Mouse (Mus musculus): ENCODE measurements around the gene Gtf2ird2. TPM values are rescaled to one million over a fixed set of nuclear protein-coding genes. Genes with fewer than 3 reads are reported as not detected.

Gene Gtf2ird2
- polyA plus RNA-seq, 1 experiment from 2014 or later: 3.2 TPM

GRCm38 (mm10) chr5:134186059-134186458 is 2.2 kb downstream of the Gtf2ird2 start:
- Histone ChIP-seq H3K9ac (no peak overlapping the region), H3K36me3 (no peaks in the 10 kb centered on the region), H3K4me1 (peaks cover 32% of the 10 kb centered on the region), H3K4me3 (no peak overlapping the region), H3K27me3 (replicated peaks) (no peaks in the 10 kb centered on the region), H3K9me3 (replicated peaks) (no peaks in the 10 kb centered on the region), H3K27ac (no peak overlapping the region), H3K4me2 (no peak overlapping the region)
- ATAC-seq: no peak
- WGBS (ENCODE audit: insufficient replicate concordance): 83% methylated on average over 3 of the region's 3 CpGs

GRCm38 (mm10) chr5:134186961-134187731 is 3.3 kb downstream of the Gtf2ird2 start:
- WGBS (ENCODE audit: insufficient replicate concordance): 68% methylated on average over 4 of the region's 4 CpGs
- Histone ChIP-seq H3K9me3 (replicated peaks) (no peaks in the 10 kb centered on the region), H3K27me3 (replicated peaks) (no peaks in the 10 kb centered on the region), H3K9ac (no peak overlapping the region), H3K4me3 (no peak overlapping the region), H3K4me2 (no peak overlapping the region), H3K27ac (no peak overlapping the region), H3K36me3 (no peaks in the 10 kb centered on the region), H3K4me1 (peaks cover 29% of the 10 kb centered on the region)
- no peak for ATAC-seq

- ATAC-seq: no peak
- peaks cover 10% of the 10 kb centered on the region for H3K36me3 ChIP-seq
- WGBS (ENCODE audit: insufficient replicate concordance): 60% methylated on average over 7 of the region's 7 CpGs
Measured at GRCm38 (mm10) chr5:134188571-134188970, 4.8 kb downstream of the Gtf2ird2 start.

GRCm38 (mm10) chr5:134193664-134194063 is 9.8 kb downstream of the Gtf2ird2 start:
- H3K27ac ChIP-seq: 0 out of 2 replicates have a peak overlapping the region, but pooled peaks have one; percentile 20
- H3K9ac ChIP-seq: no peak overlapping the region
- H3K4me2 ChIP-seq: no peak overlapping the region
- no peak for ATAC-seq
- H3K4me3 ChIP-seq: no peak overlapping the region
- H3K9me3 ChIP-seq (replicated peaks): no peaks in the 10 kb centered on the region
- no peaks in the 10 kb centered on the region for H3K4me1 ChIP-seq
- no peaks in the 10 kb centered on the region for H3K27me3 ChIP-seq (replicated peaks)
- peaks cover 34% of the 10 kb centered on the region for H3K36me3 ChIP-seq
- WGBS (ENCODE audit: insufficient replicate concordance): 74% methylated on average over 8 of the region's 8 CpGs

More at GRCm38 (mm10) chr5:134188571-134188970, 4.8 kb downstream of the Gtf2ird2 start:
- H3K9me3 ChIP-seq (replicated peaks): no peaks in the 10 kb centered on the region
- peaks cover 15% of the 10 kb centered on the region for H3K4me1 ChIP-seq
- H3K27ac ChIP-seq: no peak overlapping the region
- H3K4me2 ChIP-seq: no peak overlapping the region
- H3K27me3 ChIP-seq (replicated peaks): no peaks in the 10 kb centered on the region
- H3K9ac ChIP-seq: peak overlapping the region; percentile 9; the same call in 1 of the 2 replicates
- H3K4me3 ChIP-seq: no peak overlapping the region

GRCm38 (mm10) chr5:134206721-134207120 is 22.9 kb downstream of the Gtf2ird2 start:
- no peak overlapping the region for H3K4me3 ChIP-seq
- H3K27me3 ChIP-seq (replicated peaks): no peaks in the 10 kb centered on the region
- H3K9ac ChIP-seq: no peak overlapping the region
- peaks cover 4% of the 10 kb centered on the region; the same call in 1 of the 2 replicates for H3K36me3 ChIP-seq
- no peaks in the 10 kb centered on the region for H3K9me3 ChIP-seq (replicated peaks)
- H3K27ac ChIP-seq: no peak overlapping the region
- peaks cover 16% of the 10 kb centered on the region for H3K4me1 ChIP-seq
- WGBS (ENCODE audit: insufficient replicate concordance): 52% methylated on average over 10 of the region's 10 CpGs
- no peak overlapping the region for H3K4me2 ChIP-seq
- no peak for ATAC-seq

GRCm38 (mm10) chr5:134209931-134210554 is 26.2 kb downstream of the Gtf2ird2 start:
- 46% methylated on average over 11 of the region's 11 CpGs for WGBS (ENCODE audit: insufficient replicate concordance)
- Histone ChIP-seq H3K9me3 (replicated peaks) (no peaks in the 10 kb centered on the region), H3K4me1 (peaks cover 19% of the 10 kb centered on the region), H3K4me2 (no peak overlapping the region), H3K27ac (peak overlapping the region; percentile 46; the same call in 1 of the 2 replicates), H3K4me3 (no peak overlapping the region), H3K27me3 (replicated peaks) (no peaks in the 10 kb centered on the region), H3K9ac (no peak overlapping the region), H3K36me3 (peaks cover 4% of the 10 kb centered on the region; the same call in 1 of the 2 replicates)
- ATAC-seq: 0 out of 2 replicates have a peak, but pooled peaks have one; percentile 42

- no peak for ATAC-seq
- Histone ChIP-seq H3K27me3 (replicated peaks) (no peaks in the 10 kb centered on the region), H3K4me2 (no peak overlapping the region), H3K4me3 (no peak overlapping the region), H3K4me1 (peaks cover 19% of the 10 kb centered on the region), H3K36me3 (peaks cover 12% of the 10 kb centered on the region), H3K9me3 (replicated peaks) (no peaks in the 10 kb centered on the region), H3K27ac (no peak overlapping the region), H3K9ac (no peak overlapping the region)
- WGBS (ENCODE audit: insufficient replicate concordance): 29% methylated on average over 12 of the region's 12 CpGs
Measured at GRCm38 (mm10) chr5:134214021-134214806, 30.4 kb downstream of the Gtf2ird2 start.

- Histone ChIP-seq H3K4me2 (no peak overlapping the region), H3K36me3 (peaks cover 12% of the 10 kb centered on the region), H3K4me1 (peaks cover 15% of the 10 kb centered on the region), H3K27me3 (replicated peaks) (peaks cover 17% of the 10 kb centered on the region), H3K9me3 (replicated peaks) (no peaks in the 10 kb centered on the region), H3K9ac (no peak overlapping the region), H3K4me3 (no peak overlapping the region), H3K27ac (no peak overlapping the region)
- no peak for ATAC-seq
- WGBS (ENCODE audit: insufficient replicate concordance): 78% methylated on average over 7 of the region's 7 CpGs
Measured at GRCm38 (mm10) chr5:134217900-134218299, 34.1 kb downstream of the Gtf2ird2 start.

- Histone ChIP-seq H3K4me1 (peaks cover 22% of the 10 kb centered on the region), H3K4me3 (no peak overlapping the region; the same call in 1 of the 2 replicates), H3K27me3 (replicated peaks) (peaks cover 23% of the 10 kb centered on the region), H3K9ac (no peak overlapping the region), H3K36me3 (peaks cover 12% of the 10 kb centered on the region), H3K4me2 (peak overlapping the region; percentile 64), H3K27ac (no peak overlapping the region), H3K9me3 (replicated peaks) (no peaks in the 10 kb centered on the region)
- 30% methylated on average over 4 of the region's 4 CpGs for WGBS (ENCODE audit: insufficient replicate concordance)
- ATAC-seq: no peak
Measured at GRCm38 (mm10) chr5:134221278-134221677, 37.5 kb downstream of the Gtf2ird2 start.

- Histone ChIP-seq H3K4me3 (peak overlapping the region; percentile 32; the same call in 1 of the 2 replicates), H3K4me1 (peaks cover 22% of the 10 kb centered on the region), H3K9me3 (replicated peaks) (no peaks in the 10 kb centered on the region), H3K36me3 (peaks cover 8% of the 10 kb centered on the region), H3K27me3 (replicated peaks) (peaks cover 26% of the 10 kb centered on the region), H3K27ac (no peak overlapping the region), H3K4me2 (peak overlapping the region; percentile 64), H3K9ac (no peak overlapping the region)
- WGBS (ENCODE audit: insufficient replicate concordance): 8% methylated on average over 36 of the region's 36 CpGs
- ATAC-seq: 0 out of 2 replicates have a peak, but pooled peaks have one; percentile 33
Measured at GRCm38 (mm10) chr5:134221708-134222150, 37.9 kb downstream of the Gtf2ird2 start.

- Histone ChIP-seq H3K4me3 (no peak overlapping the region), H3K9ac (no peak overlapping the region), H3K4me2 (0 out of 2 replicates have a peak overlapping the region, but pooled peaks have one; percentile 1), H3K27ac (no peak overlapping the region), H3K9me3 (replicated peaks) (no peaks in the 10 kb centered on the region), H3K4me1 (peaks cover 34% of the 10 kb centered on the region), H3K27me3 (replicated peaks) (peaks cover 26% of the 10 kb centered on the region), H3K36me3 (no peaks in the 10 kb centered on the region)
- no peak for ATAC-seq
- 48% methylated on average over 30 of the region's 30 CpGs for WGBS (ENCODE audit: insufficient replicate concordance)
Measured at GRCm38 (mm10) chr5:134225110-134225901, 41.5 kb downstream of the Gtf2ird2 start.

Measured in liver, embryonic 12.5 days (tissue).